Mouse (Mus musculus) cerebellum, adult 2 months (tissue): ENCODE data around the gene Il34.

Source experiments
- CTCF ChIP-seq: fragments of 200-500 bp; IDR thresholded peaks from 2 replicates; pipeline ENCODE4 v1.5.1; 2011; ENCODE audit warnings: low read depth, mild to moderate bottlenecking, control low read depth, low read length, moderate library complexity, borderline replicate concordance; ENCODE audit not compliant: insufficient read depth
- POLR2A ChIP-seq: fragments of 200-500 bp; IDR thresholded peaks from 2 replicates; pipeline ENCODE4 v1.6.1; 2011; ENCODE audit warnings: low read length, control low read depth, borderline replicate concordance; ENCODE audit not compliant: insufficient read depth

DNA sequence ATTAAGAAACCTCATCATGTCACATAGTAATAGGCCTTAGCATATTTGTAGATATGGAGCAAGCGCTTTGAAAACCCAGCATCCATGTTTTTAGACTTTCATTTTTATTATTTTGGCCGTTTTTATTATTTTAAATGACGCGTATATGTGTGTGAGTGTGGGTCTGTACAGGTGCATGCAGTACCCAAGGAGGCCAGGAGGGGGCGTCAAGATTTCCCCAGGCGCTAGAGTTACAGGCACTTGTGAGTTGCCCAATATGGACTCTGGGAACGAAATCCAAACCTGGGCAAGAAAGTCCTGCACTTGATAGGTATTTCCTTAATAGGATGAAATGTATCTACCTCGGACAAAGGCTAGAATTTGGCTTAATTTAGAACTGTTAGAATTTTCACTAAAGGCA is 30.4 kb downstream of the Il34 start:
- TF ChIP-seq CTCF, result no peak
- TF ChIP-seq POLR2A, result no peak
